In genomic region chr2:155973348-155973747, GRCm38 (mm10) we compare ENCODE assay signal across 30 mouse cellular contexts. TPM values are rescaled to one million over a fixed set of nuclear protein-coding genes. Genes with fewer than 3 reads are reported as not detected.
DNase-seq lines count a peak whose midpoint lies in the region; ATAC-seq and TF ChIP-seq lines count a peak whose summit lies in the region.
"Had no signal": no experiment of that assay in that cellular context is flagged by ENCODE, and none has a peak within 500 bp of the region (broad histone marks: within the 10 kb centered on the region; RNA-seq: fewer than 3 reads in every experiment).

No protein-coding gene starts in this region.

- no peak for DNase-seq in liver, embryonic 11.5 days (ENCODE audit: low spot score)
- no peak for DNase-seq in liver, postnatal 0 days
- DNase-seq in liver, embryonic 13.5 days: no peak
- peak; percentile 58 for DNase-seq in retina, postnatal 1 day
- DNase-seq in left cerebral cortex, adult 9 months (ENCODE audit: low spot score in 2 of 2): no peak
- DNase-seq: adrenal gland, adult 2 months; adrenal gland, postnatal 14 days; cerebellum, adult 18-20 months; cerebellum, adult 9-10 months; cerebellum, postnatal 14 days; gastrocnemius, postnatal 10 days; gastrocnemius, postnatal 36 days; heart, adult 2 months; heart, postnatal 14 days; heart, postnatal 4 days had no signal

- TF ChIP-seq CTCF in liver, postnatal 0 days (IDR thresholded peaks at IDR 0.05; ENCODE audit: low read depth): no peak

- no peak for TF ChIP-seq EP300 in liver, postnatal 0 days (IDR thresholded peaks at IDR 0.05; ENCODE audit: low read depth)

- no peaks in the 10 kb centered on the region for H3K4me1 ChIP-seq in liver, embryonic 11.5 days (replicated peaks; ENCODE audit: control insufficient read depth, insufficient read depth, low read length)
- H3K4me1 ChIP-seq in liver, postnatal 0 days (ENCODE audit: insufficient read depth): no peaks in the 10 kb centered on the region
- no peaks in the 10 kb centered on the region for H3K4me1 ChIP-seq in intestine, embryonic 16.5 days (ENCODE audit: control insufficient read depth, insufficient read depth, low read length)
- H3K4me1 ChIP-seq in liver, embryonic 13.5 days (replicated peaks): peaks cover 14% of the 10 kb centered on the region
- H3K4me1 ChIP-seq: forebrain, embryonic 10.5 days; forebrain, embryonic 13.5 days; heart, embryonic 13.5 days had no signal

- no peak overlapping the region for H3K4me2 ChIP-seq in liver, embryonic 11.5 days
- no peak overlapping the region for H3K4me2 ChIP-seq in liver, postnatal 0 days (ENCODE audit: low read depth, low read length)
- H3K4me2 ChIP-seq in intestine, embryonic 16.5 days (ENCODE audit: low read depth, low read length): no peak overlapping the region
- no peak overlapping the region for H3K4me2 ChIP-seq in liver, embryonic 13.5 days
- H3K4me2 ChIP-seq: forebrain, embryonic 13.5 days; heart, embryonic 13.5 days; hindbrain, embryonic 14.5 days had no signal

- 69% methylated on average over 6 of the region's 6 CpGs for WGBS in liver, embryonic 11.5 days
- WGBS in liver, postnatal 0 days (ENCODE audit: insufficient replicate concordance): 73% methylated on average over 6 of the region's 6 CpGs
- 71% methylated on average over 6 of the region's 6 CpGs for whole genome bisulfite sequencing in intestine, embryonic 16.5 days
- 46% methylated on average over 6 of the region's 6 CpGs for WGBS in liver, embryonic 13.5 days (ENCODE audit: insufficient replicate concordance)

- no peaks in the 10 kb centered on the region for H3K27me3 ChIP-seq in liver, embryonic 11.5 days (replicated peaks; ENCODE audit: control insufficient read depth, insufficient read depth, low read length)
- no peaks in the 10 kb centered on the region for H3K27me3 ChIP-seq in liver, postnatal 0 days (ENCODE audit: insufficient read depth, low read length)
- no peaks in the 10 kb centered on the region for H3K27me3 ChIP-seq in intestine, embryonic 16.5 days (replicated peaks; ENCODE audit: control insufficient read depth, insufficient read depth, low read length)
- no peaks in the 10 kb centered on the region for H3K27me3 ChIP-seq in liver, embryonic 13.5 days
- H3K27me3 ChIP-seq: forebrain, embryonic 13.5 days; heart, embryonic 13.5 days had no signal

- no peaks in the 10 kb centered on the region for H3K9me3 ChIP-seq in liver, embryonic 11.5 days (ENCODE audit: control insufficient read depth, low read length)
- no peaks in the 10 kb centered on the region for H3K9me3 ChIP-seq in liver, postnatal 0 days (ENCODE audit: low read length)
- no peaks in the 10 kb centered on the region for H3K9me3 ChIP-seq in intestine, embryonic 16.5 days (ENCODE audit: control insufficient read depth, low read length)
- no peaks in the 10 kb centered on the region for H3K9me3 ChIP-seq in liver, embryonic 13.5 days (replicated peaks)
- H3K9me3 ChIP-seq: forebrain, embryonic 10.5 days; forebrain, embryonic 13.5 days; heart, embryonic 10.5 days; heart, embryonic 13.5 days had no signal

- H3K4me3 ChIP-seq in liver, embryonic 11.5 days (ENCODE audit: low read depth, low read length): no peak overlapping the region
- H3K4me3 ChIP-seq in liver, postnatal 0 days (ENCODE audit: low read depth, low read length): no peak overlapping the region
- H3K4me3 ChIP-seq in intestine, embryonic 16.5 days (ENCODE audit: low read length): no peak overlapping the region
- no peak overlapping the region for H3K4me3 ChIP-seq in liver, embryonic 13.5 days (replicated peaks)
- H3K4me3 ChIP-seq: forebrain, embryonic 10.5 days; forebrain, embryonic 13.5 days; heart, adult 2 months; heart, embryonic 10.5 days; heart, embryonic 13.5 days had no signal

- no peak overlapping the region for H3K27ac ChIP-seq in liver, embryonic 11.5 days (ENCODE audit: low read depth, low read length)
- no peak overlapping the region for H3K27ac ChIP-seq in liver, postnatal 0 days (ENCODE audit: low read depth)
- no peak overlapping the region for H3K27ac ChIP-seq in intestine, embryonic 16.5 days (ENCODE audit: low read length)
- no peak overlapping the region; the same call in 1 of the 2 replicates for H3K27ac ChIP-seq in liver, embryonic 13.5 days
- H3K27ac ChIP-seq: forebrain, embryonic 10.5 days; forebrain, embryonic 13.5 days; heart, adult 2 months; heart, embryonic 10.5 days; heart, embryonic 13.5 days; hindbrain, embryonic 14.5 days had no signal

- 0 out of 2 replicates have a peak, but pooled peaks have one; percentile 18 for ATAC-seq in liver, embryonic 11.5 days (replicated peaks; ENCODE audit: low FRiP score)
- ATAC-seq in liver, postnatal 0 days: no peak
- ATAC-seq in intestine, embryonic 16.5 days: peak; percentile 87
- peak; percentile 50 for ATAC-seq in liver, embryonic 13.5 days (ENCODE audit: low read depth)
- no peak for ATAC-seq in cerebellum, adult (ENCODE audit: insufficient number of reproducible peaks, low FRiP score, low TSS enrichment)
- ATAC-seq: CD4-positive, CD25-positive, alpha-beta regulatory T cell, adult 4 months; forebrain, embryonic 13.5 days; forebrain, embryonic 16.5 days had no signal

- no peak overlapping the region for H3K9ac ChIP-seq in liver, embryonic 11.5 days (ENCODE audit: low read depth, low read length)
- no peak overlapping the region for H3K9ac ChIP-seq in liver, postnatal 0 days (replicated peaks)
- H3K9ac ChIP-seq in intestine, embryonic 16.5 days (ENCODE audit: low read depth, low read length): no peak overlapping the region
- peak overlapping the region; percentile 36; the same call in 1 of the 2 replicates for H3K9ac ChIP-seq in liver, embryonic 13.5 days
- H3K9ac ChIP-seq: forebrain, embryonic 13.5 days; heart, embryonic 13.5 days; hindbrain, embryonic 14.5 days had no signal

- H3K36me3 ChIP-seq in liver, embryonic 11.5 days (ENCODE audit: control insufficient read depth, insufficient read depth, low read length): peaks cover 42% of the 10 kb centered on the region
- peaks cover 60% of the 10 kb centered on the region for H3K36me3 ChIP-seq in liver, postnatal 0 days (replicated peaks; ENCODE audit: insufficient read depth, low read length)
- H3K36me3 ChIP-seq in intestine, embryonic 16.5 days (ENCODE audit: control insufficient read depth, insufficient read depth, low read length): peaks cover 16% of the 10 kb centered on the region
- H3K36me3 ChIP-seq in liver, embryonic 13.5 days: peaks cover 87% of the 10 kb centered on the region

RNA-seq across cellular contexts. Expression of gene Cep250, which starts 17.1 kb away (rescaled TPM):
- 20.9 and 23.3 TPM in 2 replicates for polyA plus RNA-seq in liver, embryonic 11.5 days (2014; fragmentation: Nextera tagmentation; extraction: Ambion mirVana)
- polyA plus RNA-seq in liver, postnatal 0 days (2015; fragmentation: Nextera tagmentation; extraction: Ambion mirVana): 3.1 and 5.0 TPM in 2 replicates
- polyA plus RNA-seq in intestine, embryonic 16.5 days (2015; fragmentation: Nextera tagmentation; extraction: Ambion mirVana): 11.1 and 12.7 TPM in 2 replicates
- polyA plus RNA-seq in liver, embryonic 13.5 days (2015; fragmentation: Nextera tagmentation; extraction: Ambion mirVana): 10.7 and 13.6 TPM in 2 replicates

RNA-seq across cellular contexts. Expression of gene Gdf5, which starts 28.2 kb away (rescaled TPM):
- 0.19 and 0.30 TPM in 2 replicates for polyA plus RNA-seq in liver, embryonic 11.5 days (2014; fragmentation: Nextera tagmentation; extraction: Ambion mirVana)
- not detected in 2 replicates for polyA plus RNA-seq in liver, postnatal 0 days (2015; fragmentation: Nextera tagmentation; extraction: Ambion mirVana)
- 0.69 and 0.79 TPM in 2 replicates for polyA plus RNA-seq in intestine, embryonic 16.5 days (2015; fragmentation: Nextera tagmentation; extraction: Ambion mirVana)
- polyA plus RNA-seq in liver, embryonic 13.5 days (2015; fragmentation: Nextera tagmentation; extraction: Ambion mirVana): 0.12 TPM in 1 of 2 replicates, not detected in the other
- polyA plus RNA-seq: C2C12; CD4-positive, CD25-positive, alpha-beta regulatory T cell, adult 4 months had no signal

RNA-seq across cellular contexts. Expression of gene Gm15557, which starts 32.8 kb away (rescaled TPM):
- not detected in 2 replicates for polyA plus RNA-seq in liver, embryonic 11.5 days (2014; fragmentation: Nextera tagmentation; extraction: Ambion mirVana)
- polyA plus RNA-seq in liver, postnatal 0 days (2015; fragmentation: Nextera tagmentation; extraction: Ambion mirVana): not detected in 2 replicates
- polyA plus RNA-seq in intestine, embryonic 16.5 days (2015; fragmentation: Nextera tagmentation; extraction: Ambion mirVana): 0.18 TPM in 1 of 2 replicates, not detected in the other
- not detected in 2 replicates for polyA plus RNA-seq in liver, embryonic 13.5 days (2015; fragmentation: Nextera tagmentation; extraction: Ambion mirVana)
- polyA plus RNA-seq: adrenal gland, adult 2 months; brain, embryonic 14.5 days; C2C12; CD4-positive, CD25-positive, alpha-beta regulatory T cell, adult 4 months; embryonic facial prominence, embryonic 11.5 days; embryonic facial prominence, embryonic 14.5 days; forebrain, embryonic 10.5 days; forebrain, embryonic 13.5 days; forebrain, embryonic 16.5 days; heart, adult 2 months; heart, embryonic 10.5 days; heart, embryonic 13.5 days; heart, embryonic 16.5 days; hindbrain, embryonic 11.5 days; hindbrain, embryonic 14.5 days had no signal

RNA-seq across cellular contexts. Expression of gene 6430550D23Rik, which starts 34.4 kb away (rescaled TPM):
- polyA plus RNA-seq in liver, embryonic 11.5 days (2014; fragmentation: Nextera tagmentation; extraction: Ambion mirVana): 1.6 and 2.8 TPM in 2 replicates
- 0.64 and 0.90 TPM in 2 replicates for polyA plus RNA-seq in liver, postnatal 0 days (2015; fragmentation: Nextera tagmentation; extraction: Ambion mirVana)
- polyA plus RNA-seq in intestine, embryonic 16.5 days (2015; fragmentation: Nextera tagmentation; extraction: Ambion mirVana): 1.7 and 1.9 TPM in 2 replicates
- polyA plus RNA-seq in liver, embryonic 13.5 days (2015; fragmentation: Nextera tagmentation; extraction: Ambion mirVana): 1.3 and 1.9 TPM in 2 replicates

RNA-seq across cellular contexts. Expression of gene Ergic3, which starts 34.5 kb away (rescaled TPM):
- polyA plus RNA-seq in liver, embryonic 11.5 days (2014; fragmentation: Nextera tagmentation; extraction: Ambion mirVana): 146 and 166 TPM in 2 replicates
- 64.5 and 64.8 TPM in 2 replicates for polyA plus RNA-seq in liver, postnatal 0 days (2015; fragmentation: Nextera tagmentation; extraction: Ambion mirVana)
- polyA plus RNA-seq in intestine, embryonic 16.5 days (2015; fragmentation: Nextera tagmentation; extraction: Ambion mirVana): 268 and 281 TPM in 2 replicates
- 90.8 and 96.9 TPM in 2 replicates for polyA plus RNA-seq in liver, embryonic 13.5 days (2015; fragmentation: Nextera tagmentation; extraction: Ambion mirVana)

Comparison
In these comparisons a context has a peak if more than half of its experiments do, and no peak if none do; other contexts are left out.
1. ATAC-seq: peak in liver, embryonic 11.5 days (single experiment), intestine, embryonic 16.5 days (single experiment) and liver, embryonic 13.5 days (single experiment); none in liver, postnatal 0 days (single experiment) and cerebellum, adult (single experiment).